Mouse (Mus musculus) cerebellum, postnatal 4 days (tissue): ENCODE measurements around the gene Gm14139.
"Not testable (repeated sequence)": the region's sequence is repeated elsewhere in the genome, so short reads cannot be mapped to it uniquely, and the experiment has no call there.

Experiments used
- DNase-seq, 2 experiments: peaks; one replicate each; pipeline ENCODE4 v3.0.0; 2022; ENCODE audit warnings: low spot score in 2 of 2, mixed read lengths in 1 of 2

Gene Gm14139

DNA sequence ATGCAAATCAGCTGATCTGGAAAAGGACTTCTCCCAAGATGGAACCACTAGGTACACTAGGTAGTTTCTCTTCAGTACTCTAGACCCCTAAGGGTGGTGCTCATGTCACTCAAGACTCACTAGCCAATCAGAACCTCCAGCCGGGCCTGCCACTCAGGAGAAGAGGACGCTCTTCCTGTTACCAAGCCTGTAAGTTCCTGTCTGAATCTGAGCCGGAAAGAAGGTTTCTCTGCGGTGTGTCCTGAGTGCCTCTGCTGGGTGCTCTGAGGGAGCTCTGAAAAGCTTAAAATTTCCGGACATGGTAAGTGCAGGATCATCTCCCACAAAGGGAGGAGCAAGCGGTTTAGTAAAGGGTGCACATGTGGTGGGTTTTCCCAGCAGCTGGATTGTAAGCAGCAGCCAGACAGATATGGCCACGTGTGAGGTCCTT lies at the start of gene Gm14139:
TSS of gene Gm14139 (plus strand) at position 186 of the 430 bp plus-strand sequence.
- DNase-seq: not testable (repeated sequence)

DNA sequence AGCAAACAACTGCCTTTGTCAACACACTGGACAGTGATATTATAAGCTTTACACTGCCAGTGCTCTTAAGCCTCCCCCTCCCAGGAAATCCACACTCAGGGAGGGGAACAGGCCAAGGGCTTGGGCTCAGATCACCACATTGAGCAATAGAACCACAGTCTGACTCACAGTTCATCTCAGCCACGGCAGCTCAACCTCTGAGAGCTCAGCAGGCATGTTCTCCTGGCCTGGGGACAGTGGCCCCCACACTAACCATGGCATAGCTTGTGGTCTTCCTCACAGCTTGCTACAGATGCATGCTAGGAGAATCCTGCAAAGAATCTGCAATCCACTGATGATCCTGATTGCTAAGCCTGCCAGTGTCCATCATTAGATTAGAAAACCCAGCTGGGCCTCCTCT lies 49.6 kb upstream of the Gm14139 start:
- DNase-seq: not testable (repeated sequence)

DNA sequence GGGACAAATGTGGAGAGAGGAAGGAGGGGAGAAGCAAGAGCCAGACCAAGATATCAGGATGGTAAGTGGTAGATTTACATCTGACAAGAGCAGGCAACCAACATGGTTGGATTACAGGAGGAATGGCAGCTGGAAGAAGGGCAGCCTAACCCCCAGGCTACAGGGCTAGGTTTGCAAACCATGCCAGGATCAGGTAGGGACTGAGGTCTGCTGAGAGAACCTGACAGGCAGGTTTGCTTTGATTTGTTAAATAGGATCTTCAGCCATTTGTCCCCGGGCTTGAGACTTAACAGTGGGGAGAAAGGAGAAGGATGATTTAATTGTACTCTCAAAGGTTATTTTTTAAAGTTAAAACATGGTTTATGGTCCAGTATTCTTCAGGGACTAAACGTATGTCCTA lies 48.8 kb upstream of the Gm14139 start:
- DNase-seq: no peak

DNA sequence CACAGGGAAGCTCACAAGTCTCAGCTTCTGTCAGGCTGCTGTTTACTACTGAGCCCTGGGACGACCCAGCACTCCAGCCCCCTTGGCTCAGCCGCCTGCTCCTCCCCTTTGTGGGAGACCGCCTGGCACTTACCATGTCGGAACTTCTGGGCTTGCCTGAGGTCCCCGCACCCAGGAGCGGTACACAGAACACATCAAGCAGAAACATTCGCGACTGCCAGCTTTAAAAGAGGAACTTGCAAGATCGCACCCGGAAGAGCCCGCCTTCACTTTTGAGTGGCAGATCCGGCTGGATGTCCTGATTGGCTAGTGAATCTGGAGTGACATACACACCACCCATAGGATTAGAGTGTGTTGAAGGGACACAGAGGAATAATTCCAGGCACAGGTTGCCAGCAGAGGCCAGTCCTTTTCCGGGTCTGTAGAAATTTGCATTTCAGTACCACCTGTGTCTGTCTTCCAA lies 45.1 kb upstream of the Gm14139 start, which contains the start of gene Zfp120:
TSS of gene Zfp120 (minus strand) at position 274 of the 463 bp plus-strand sequence.
- DNase-seq: peak; percentile 43 to 73

DNA sequence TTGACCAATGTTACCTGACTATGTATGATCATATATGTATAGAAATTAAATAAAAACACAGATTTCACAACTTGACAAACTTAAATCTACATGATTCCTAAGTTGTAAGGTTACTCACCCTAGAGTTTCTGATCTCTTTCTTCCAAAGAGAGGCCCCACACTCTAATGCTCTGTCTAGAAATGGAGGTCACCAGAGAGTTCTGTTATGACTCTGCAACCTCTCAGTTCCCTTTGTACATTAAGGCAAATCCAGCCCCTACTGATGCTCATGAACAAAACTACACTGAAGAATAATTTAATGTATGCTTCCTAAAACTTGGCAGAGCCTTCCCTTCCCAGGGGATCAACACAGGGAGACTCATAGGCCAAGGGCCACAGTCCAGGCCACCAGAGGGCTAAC lies 14.9 kb upstream of the Gm14139 start:
- no peak for DNase-seq

DNA sequence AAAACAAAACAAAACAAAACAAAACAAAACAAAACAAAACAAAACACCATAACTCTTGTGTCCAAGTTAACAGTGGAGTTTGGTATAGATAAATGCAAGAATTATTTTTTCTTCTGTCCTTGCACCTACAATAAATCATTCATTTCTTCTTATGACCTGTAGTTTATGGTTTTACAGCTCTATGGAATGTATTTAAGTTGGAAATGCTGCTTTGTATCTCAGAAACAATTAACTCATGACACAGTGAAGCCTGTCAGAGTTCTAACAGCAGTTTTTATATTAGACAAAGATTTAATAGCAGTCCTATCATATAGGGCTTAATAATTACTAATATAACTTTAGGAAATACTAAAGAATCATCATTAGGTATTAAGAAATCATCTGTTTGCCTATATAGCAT lies 7.7 kb upstream of the Gm14139 start:
- DNase-seq: no peak

DNA sequence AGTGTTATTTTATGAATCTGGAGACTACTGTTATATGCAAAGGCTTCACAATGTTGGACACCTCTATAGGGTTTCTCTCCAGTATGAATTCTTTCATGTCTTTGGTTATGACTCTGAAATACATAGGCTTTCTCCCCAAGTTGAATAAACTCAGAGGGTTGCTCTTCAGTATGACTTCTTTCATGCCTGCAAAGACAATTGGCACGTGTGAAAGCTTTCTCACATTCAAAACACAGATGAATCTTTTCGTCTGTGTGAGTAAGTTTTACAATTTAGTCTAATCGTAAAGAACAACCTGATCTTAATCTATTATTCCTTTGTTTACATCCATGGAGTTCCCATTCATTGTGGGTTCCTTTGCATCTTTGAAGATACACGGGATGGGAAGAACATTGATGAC lies 2.0 kb upstream of the Gm14139 start, which contains the start of gene Gm10770:
TSS of gene Gm10770 (minus strand) at position 101 of the 400 bp plus-strand sequence.
- DNase-seq: not testable (repeated sequence)

DNA sequence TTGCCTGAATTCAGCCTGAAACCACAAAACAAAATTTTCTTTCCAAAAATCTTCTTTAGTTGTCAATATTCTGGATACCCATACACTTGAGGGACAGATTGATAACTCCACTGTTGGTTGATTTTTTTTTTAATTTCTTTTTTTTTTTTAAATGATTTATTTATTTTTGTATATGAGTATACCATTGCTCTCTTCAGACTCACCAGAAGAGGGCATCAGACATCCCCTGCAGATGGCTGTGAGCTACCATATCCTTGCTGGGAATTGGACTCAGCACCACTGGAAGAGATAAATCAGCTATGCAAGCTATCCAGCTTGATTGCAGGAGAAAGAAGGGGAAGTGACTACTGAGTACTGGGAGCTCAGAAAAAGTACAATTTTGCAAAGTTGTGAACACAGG lies 509 bp upstream of the Gm14139 start:
- DNase-seq: not testable (repeated sequence)

DNA sequence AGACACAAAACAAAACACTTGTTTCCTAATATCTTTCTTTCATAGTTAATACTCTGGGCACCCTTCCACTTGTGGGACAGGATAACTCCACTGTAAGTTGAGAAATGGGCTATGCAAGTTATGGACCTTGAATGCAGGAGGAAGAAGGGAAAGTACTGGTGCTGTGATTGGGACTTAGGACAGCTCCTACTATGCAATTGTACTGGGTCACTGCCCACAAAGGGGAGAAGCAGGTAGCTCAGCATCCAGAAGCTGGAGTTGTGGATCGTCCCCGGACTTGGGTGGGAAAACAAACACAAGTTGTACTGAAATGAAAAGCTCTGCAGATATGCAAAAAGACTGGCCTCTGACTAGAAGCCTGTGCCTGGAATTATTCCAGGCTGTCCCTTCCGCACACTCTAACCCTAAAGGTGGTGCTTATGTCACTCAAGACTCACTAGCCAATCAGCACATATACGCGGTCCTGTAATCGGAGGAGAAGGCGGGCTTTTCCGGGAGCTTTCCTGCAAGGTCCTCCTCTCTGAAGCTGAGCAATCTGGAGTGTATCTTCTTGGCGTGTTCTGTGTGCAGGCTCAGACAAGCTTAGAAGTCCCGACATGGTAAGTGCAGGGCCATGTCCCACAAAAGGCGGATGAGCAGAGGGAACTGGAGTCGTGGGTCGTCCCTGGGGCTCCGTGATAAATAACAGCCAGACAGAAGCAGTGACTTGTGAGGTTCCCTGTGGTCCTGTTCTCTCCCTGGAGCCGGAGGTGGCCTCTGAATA lies 36.2 kb downstream of the Gm14139 start, which contains the start of gene Zfp937:
TSS of gene Zfp937 (plus strand) at position 474 of the 763 bp plus-strand sequence.
- peak; percentile 35 to 63 for DNase-seq

DNA sequence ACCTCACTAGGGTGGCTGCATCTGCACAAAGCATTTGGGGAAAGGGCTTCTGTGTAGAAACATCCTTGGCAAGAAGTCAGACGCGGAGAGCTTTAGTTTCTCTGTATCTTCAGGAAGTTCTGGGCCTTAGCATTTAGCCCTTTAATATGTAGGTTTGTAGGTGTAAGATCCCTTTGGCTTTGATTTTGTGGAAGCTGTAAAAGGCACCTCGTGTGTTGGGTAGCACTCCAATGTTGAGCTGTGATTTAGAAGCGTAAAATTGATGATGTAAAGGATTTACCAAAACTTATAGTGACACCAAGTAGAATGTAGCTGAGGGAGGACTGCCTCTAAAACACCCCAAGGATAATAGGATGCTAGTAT lies 36.8 kb downstream of the Gm14139 start:
- DNase-seq: not testable (repeated sequence)

DNA sequence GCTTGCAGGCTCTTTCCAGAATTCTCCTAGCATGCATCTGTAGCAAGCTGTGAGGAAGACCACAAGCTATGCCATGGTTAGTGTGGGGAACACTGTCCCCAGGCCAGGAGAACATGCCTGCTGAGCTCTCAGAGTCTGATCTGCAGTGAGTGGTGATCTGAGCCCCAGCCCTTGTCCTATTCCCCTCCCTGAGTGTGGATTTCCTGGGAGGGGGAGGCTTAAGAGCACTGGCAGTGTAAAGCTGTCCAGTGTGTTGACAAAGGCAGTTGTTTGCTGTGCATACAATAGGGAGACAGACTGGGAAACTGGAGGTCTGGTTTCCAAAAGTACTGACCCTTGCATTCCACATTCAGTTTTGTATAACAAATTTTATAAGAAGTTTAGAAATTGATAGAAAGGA lies 41.7 kb downstream of the Gm14139 start:
- not testable (repeated sequence) for DNase-seq
